Mouse (Mus musculus) v-Abl transformed pro-B cells (cell line): ENCODE results near the gene Mrpl53.

Experiments
- in situ Hi-C, 2 experiments: fragments of 400-800 bp; cut with MboI; formaldehyde crosslinking; loops; one replicate each; pipeline ENCODE4 v1.15.1; 2025; ENCODE audit not compliant: unreplicated experiment in 2 of 2

The Mrpl53 gene

GRCm38 (mm10) chr6:83087926-83088260 is 20.9 kb upstream of the Mrpl53 start:
- in situ Hi-C loops = loop anchor here in 1 of 2 experiments (25.0 kb wide), 1 partner anchor 1126 kb away; the partner anchor contains the start of gene Mrpl19

GRCm38 (mm10) chr6:83092416-83093127 is 16.3 kb upstream of the Mrpl53 start:
- in situ Hi-C loops = loop anchor here in 1 of 2 experiments (25.0 kb wide), 1 partner anchor 1130 kb away; the partner anchor contains the start of gene Mrpl19

- in situ Hi-C loops = loop anchor here in 1 of 2 experiments (5.0 to 25.0 kb wide), 2 partner anchors 184 to 1134 kb away; partner anchors contain the start of gene Mrpl19
Measured at GRCm38 (mm10) chr6:83095968-83096367, 12.9 kb upstream of the Mrpl53 start.

- in situ Hi-C loops = loop anchor here in 1 of 2 experiments (5.0 to 25.0 kb wide), 2 partner anchors 186 to 1136 kb away; partner anchors contain the start of gene Mrpl19
Measured at GRCm38 (mm10) chr6:83098411-83098810, 10.4 kb upstream of the Mrpl53 start.

GRCm38 (mm10) chr6:83101316-83101687 is 7.5 kb upstream of the Mrpl53 start, which contains the start of the genes Ccdc142 and Gm42688:
Gene Ccdc142, plus strand, starts transcription at chr6:83101601.
Gene Gm42688, plus strand, starts transcription at chr6:83101617.
- in situ Hi-C loops = loop anchor here (5.0 to 10.0 kb wide), 6 partner anchors 53 to 403 kb away; partner anchors contain the start of genes 1700003E16Rik (in 1 of the 2), Dguok (in 1 of the 2), Mob1a (in 1 of the 2) and Mthfd2 (in 1 of the 2)

DNA sequence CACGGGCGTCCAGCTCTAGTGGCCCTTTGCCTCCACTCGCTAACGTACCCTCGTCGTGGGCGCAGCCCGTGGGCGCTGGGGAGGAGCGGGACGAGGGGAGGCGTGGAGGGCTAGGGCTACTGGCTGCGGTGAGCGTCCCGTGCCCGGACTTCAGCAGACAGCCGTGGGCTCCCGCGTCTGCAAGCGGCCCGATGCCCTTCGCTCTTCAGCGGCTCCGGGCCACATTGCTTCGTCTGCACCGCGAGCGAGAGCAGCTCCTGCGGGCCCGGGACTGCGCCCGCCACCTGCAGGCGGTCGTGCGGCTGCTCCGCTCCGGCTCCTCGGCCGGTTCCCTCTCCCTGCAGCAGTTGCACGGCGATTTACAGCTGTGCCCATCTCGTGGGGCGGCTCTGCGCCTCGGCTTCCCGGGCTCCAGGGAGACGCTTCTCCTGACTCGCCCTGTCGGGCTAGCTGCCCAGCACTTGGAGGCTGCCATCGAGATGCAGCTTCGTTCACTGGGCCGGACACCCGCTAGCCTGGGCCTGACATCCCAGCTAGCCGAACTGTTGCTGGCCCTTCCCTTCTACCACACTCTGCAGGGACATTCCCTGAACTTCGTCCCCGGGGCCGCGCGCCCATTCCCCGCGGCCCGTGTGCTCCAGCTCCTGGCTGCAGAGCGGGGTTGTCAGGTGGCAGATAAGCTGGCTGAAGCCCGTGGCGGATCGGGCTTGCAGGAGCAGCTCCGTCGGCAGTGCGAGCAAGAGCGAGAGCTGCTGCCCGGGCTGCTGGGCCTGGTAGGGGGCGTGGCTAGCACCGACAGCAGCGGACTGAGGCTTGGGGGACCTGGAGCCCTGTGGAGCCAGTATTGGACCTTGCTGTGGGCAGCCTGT is 6.9 kb upstream of the Mrpl53 start:
- in situ Hi-C loops = loop anchor here (5.0 to 10.0 kb wide), 6 partner anchors 53 to 403 kb away; partner anchors contain the start of genes 1700003E16Rik (in 1 of the 2), Dguok (in 1 of the 2), Mob1a (in 1 of the 2) and Mthfd2 (in 1 of the 2)

DNA sequence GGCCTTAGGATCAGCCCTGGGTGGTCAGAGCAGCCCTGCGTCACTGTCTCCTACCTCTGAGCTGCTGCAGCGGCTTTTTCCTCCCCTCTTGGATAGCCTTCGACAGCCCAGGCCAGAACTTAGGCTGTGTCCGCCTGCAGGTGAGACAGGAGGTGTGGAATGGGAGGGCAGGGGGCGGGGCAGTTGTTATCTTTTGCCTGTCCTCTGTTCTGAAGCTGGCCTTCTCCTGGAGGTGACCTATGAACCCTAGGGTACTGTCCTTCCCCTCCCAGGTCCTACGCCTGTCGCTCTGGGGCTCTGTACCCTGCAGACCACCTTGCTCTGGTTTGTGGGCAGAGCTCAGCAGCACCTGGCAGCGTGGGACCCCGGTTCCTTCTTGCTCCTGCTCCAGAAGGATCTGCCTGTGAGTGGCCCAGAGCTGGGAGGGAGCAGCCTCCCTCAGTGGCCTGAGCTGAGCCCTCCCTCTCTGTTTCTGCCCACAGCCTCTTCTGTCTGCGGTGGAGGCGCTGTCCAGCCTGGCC is 5.7 kb upstream of the Mrpl53 start:
- in situ Hi-C loops = loop anchor here (5.0 to 10.0 kb wide), 6 partner anchors 52 to 402 kb away; partner anchors contain the start of genes 1700003E16Rik (in 1 of the 2), Dguok (in 1 of the 2), Mob1a (in 1 of the 2) and Mthfd2 (in 1 of the 2)

- in situ Hi-C loops = loop anchor here (5.0 to 10.0 kb wide), 6 partner anchors 51 to 401 kb away; partner anchors contain the start of genes 1700003E16Rik (in 1 of the 2), Dguok (in 1 of the 2), Mob1a (in 1 of the 2) and Mthfd2 (in 1 of the 2)
Measured at GRCm38 (mm10) chr6:83104158-83104557, 4.7 kb upstream of the Mrpl53 start.

- in situ Hi-C loops = loop anchor here (5.0 to 10.0 kb wide), 6 partner anchors 47 to 397 kb away; partner anchors contain the start of genes 1700003E16Rik (in 1 of the 2), Dguok (in 1 of the 2), Mob1a (in 1 of the 2) and Mthfd2 (in 1 of the 2)
Measured at GRCm38 (mm10) chr6:83107566-83108400, 1.1 kb upstream of the Mrpl53 start.

GRCm38 (mm10) chr6:83111510-83112136 is 2.8 kb downstream of the Mrpl53 start:
- in situ Hi-C loops = no loop called here

DNA sequence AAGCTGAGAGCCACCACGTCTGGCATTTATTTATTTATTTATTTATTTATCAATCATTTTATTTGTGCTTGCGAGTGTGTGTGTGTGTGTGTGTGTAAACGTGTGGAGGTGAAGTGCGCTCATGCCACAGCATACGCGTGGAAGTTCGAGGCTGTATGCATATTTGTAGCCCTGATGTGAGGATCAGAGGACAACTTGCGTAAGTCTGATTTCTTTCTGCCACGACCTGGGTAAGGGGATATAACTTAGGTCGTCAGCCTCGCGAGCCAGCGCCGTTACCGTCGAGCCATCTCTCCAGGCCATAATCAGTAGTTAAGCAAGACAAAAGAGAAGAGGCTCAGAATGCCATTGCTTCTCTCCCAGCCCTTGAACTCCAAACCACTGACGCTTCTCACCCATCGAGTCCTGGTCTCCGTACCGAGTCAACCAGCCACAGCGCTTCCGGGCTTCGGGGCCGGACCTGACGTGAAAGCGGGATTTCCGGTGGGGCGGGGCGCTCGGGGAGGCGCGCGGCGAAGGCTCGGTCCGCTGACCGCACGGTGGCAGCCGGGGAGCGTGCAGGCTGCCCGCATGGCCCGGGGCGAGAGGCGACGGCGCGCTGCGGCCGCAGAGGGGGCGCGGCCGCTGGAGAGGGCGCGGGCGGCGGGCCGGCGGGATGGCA is 6.3 kb downstream of the Mrpl53 start, which contains the start of gene Mogs:
Gene Mogs (plus strand): TSS at position 486 of the 661 bp plus-strand sequence.
- in situ Hi-C loops = loop anchor here in 1 of 2 experiments (5.0 kb wide), 1 partner anchor 42 kb away; the partner anchor contains the start of genes 1700003E16Rik and Wdr54

- in situ Hi-C loops = loop anchor here in 1 of 2 experiments (5.0 kb wide), 1 partner anchor 41 kb away; the partner anchor contains the start of genes 1700003E16Rik and Wdr54
Measured at GRCm38 (mm10) chr6:83115682-83116372, 7.0 kb downstream of the Mrpl53 start.

GRCm38 (mm10) chr6:83116373-83117164 is 7.7 kb downstream of the Mrpl53 start:
- in situ Hi-C loops = loop anchor here in 1 of 2 experiments (5.0 kb wide), 1 partner anchor 41 kb away; the partner anchor contains the start of genes 1700003E16Rik and Wdr54

DNA sequence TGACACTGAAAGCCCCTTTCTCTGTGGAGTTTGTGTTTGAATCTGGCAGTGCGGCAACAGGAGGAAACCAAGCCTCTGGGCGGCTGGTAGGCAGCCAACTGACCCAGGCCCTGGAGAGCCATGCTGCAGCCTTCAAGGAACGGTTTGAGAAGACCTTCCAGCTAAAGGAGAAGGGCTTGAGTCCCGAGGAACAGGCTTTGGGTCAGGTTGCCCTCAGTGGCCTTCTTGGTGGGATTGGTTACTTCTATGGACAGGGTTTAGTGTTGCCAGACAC is 8.3 kb downstream of the Mrpl53 start:
- in situ Hi-C loops = loop anchor here in 1 of 2 experiments (5.0 kb wide), 1 partner anchor 40 kb away; the partner anchor contains the start of genes 1700003E16Rik and Wdr54

DNA sequence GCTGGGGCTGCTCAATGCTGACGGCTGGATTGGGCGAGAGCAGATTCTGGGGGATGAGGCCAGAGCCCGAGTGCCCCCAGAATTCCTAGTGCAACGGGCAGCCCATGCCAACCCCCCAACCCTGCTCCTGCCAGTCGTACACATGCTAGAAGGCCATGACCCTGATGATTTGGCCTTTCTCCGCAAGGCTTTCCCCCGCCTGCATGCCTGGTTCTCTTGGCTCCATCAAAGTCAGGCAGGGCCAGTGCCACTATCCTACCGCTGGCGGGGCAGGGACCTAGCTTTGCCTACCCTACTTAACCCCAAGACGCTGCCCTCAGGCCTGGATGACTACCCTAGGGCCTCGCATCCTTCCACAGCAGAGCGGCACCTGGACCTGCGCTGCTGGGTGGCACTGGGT is 8.8 kb downstream of the Mrpl53 start:
- in situ Hi-C loops = loop anchor here in 1 of 2 experiments (5.0 kb wide), 1 partner anchor 40 kb away; the partner anchor contains the start of genes 1700003E16Rik and Wdr54

DNA sequence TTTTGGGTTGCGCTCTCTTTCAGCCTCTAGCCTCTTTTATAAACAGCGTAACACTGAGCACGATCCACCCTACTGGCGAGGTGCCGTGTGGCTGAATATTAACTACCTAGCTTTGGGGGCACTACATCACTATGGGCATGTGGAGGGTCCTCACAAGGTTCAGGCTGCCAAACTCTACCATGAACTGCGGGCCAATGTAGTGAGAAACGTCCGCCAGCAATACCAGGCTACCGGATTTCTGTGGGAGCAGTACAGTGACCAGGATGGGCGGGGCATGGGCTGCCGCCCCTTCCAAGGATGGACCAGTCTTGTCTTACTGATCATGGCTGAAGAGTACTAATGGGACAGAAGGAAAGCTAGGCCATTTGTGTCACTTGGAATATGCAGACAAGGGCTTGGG is 9.5 kb downstream of the Mrpl53 start:
- in situ Hi-C loops = loop anchor here in 1 of 2 experiments (5.0 kb wide), 1 partner anchor 39 kb away; the partner anchor contains the start of genes 1700003E16Rik and Wdr54
